Mouse (Mus musculus): Measurements from ENCODE around the gene Klrk1. TPM values are rescaled to one million over a fixed set of nuclear protein-coding genes. Genes with fewer than 3 reads are reported as not detected.

Klrk1 gene
- total and polyA plus RNA-seq, 2 experiments from 2014 or later, result 0.07 TPM; not detected in 1

DNA sequence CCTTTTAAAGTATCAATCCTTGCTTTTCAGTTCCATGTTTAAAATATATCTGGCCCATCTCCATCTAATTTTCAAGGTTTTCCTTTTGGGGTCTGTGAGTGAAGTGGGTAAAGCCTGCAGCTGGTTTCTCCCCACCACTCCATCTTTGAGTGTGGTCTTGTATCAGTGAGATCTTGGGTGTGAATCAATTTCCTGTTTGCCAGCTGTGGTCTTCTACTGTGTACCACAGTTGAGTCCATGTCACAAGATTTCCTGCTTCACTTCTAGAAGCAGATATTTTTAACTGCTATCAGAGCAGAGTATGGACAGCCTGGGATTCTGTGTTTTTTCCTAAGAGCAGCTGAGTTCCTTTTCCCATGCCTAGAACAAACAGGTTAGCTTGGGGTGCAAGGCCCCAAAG is 15.3 kb downstream of the Klrk1 start:
- Histone ChIP-seq H3K4me1 (ENCODE audit: insufficient read depth, low read length) (no peaks in the 10 kb centered on the region), H3K36me3 (ENCODE audit: insufficient read depth, low read length) (no peaks in the 10 kb centered on the region), H3K4me2 (ENCODE audit: low read depth, low read length, poor library complexity, severe bottlenecking) (no peak overlapping the region), H3K27me3 (ENCODE audit: insufficient read depth, low read length) (no peaks in the 10 kb centered on the region), H3K9me3 (ENCODE audit: low read length) (no peaks in the 10 kb centered on the region), H3K9ac (replicated peaks; ENCODE audit: low read length, poor library complexity, severe bottlenecking) (no peak overlapping the region), H3K4me3 (ENCODE audit: low read depth, low read length) (no peak overlapping the region), H3K27ac (ENCODE audit: low read depth, low read length) (no peak overlapping the region)
- no peak for TF ChIP-seq CTCF (IDR thresholded peaks at IDR 0.05)
- DNase-seq (ENCODE audit: low spot score) (no peak), ATAC-seq (ENCODE audit: low FRiP score) (no peak)

DNA sequence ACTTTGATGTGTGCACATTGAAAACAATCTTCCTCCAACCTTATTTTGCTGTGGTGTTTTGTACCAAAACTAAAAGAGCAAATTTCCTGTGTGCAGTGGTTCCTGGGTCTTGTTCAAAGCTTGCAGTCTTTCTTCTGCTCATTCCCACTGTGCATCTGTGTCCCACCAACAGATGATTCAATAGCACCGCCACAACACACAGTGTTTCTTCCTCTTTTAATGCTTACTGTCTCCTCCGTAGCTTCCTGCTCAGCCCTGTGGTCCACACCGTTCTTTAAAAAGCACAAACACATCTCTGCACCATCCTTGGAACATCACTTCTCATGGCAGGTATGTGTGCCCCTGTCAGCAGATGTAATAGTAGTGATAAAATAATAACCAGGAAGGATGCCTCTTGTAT is 32.2 kb downstream of the Klrk1 start, which contains the start of gene Klrd1:
Klrd1 (plus strand) TSS at position 275 of the 400 bp plus-strand sequence.
- Histone ChIP-seq H3K9ac (replicated peaks; ENCODE audit: low read length, poor library complexity, severe bottlenecking) (no peak within 1 kb of the TSS), H3K4me3 (ENCODE audit: low read depth, low read length) (no peak within 1 kb of the TSS), H3K27ac (ENCODE audit: low read depth, low read length) (no peak within 1 kb of the TSS), H3K36me3 (ENCODE audit: insufficient read depth, low read length) (no peaks in the 10 kb centered on the region), H3K4me2 (ENCODE audit: low read depth, low read length, poor library complexity, severe bottlenecking) (no peak within 1 kb of the TSS), H3K27me3 (ENCODE audit: insufficient read depth, low read length) (no peaks in the 10 kb centered on the region), H3K4me1 (ENCODE audit: insufficient read depth, low read length) (no peaks in the 10 kb centered on the region), H3K9me3 (ENCODE audit: low read length) (no peaks in the 10 kb centered on the region)
- ATAC-seq (ENCODE audit: low FRiP score) (no peak), DNase-seq (ENCODE audit: low spot score) (no peak)
- TF ChIP-seq CTCF (IDR thresholded peaks at IDR 0.05), result no peak
- WGBS, result 81% methylated on average over 3 of the region's 3 CpGs

DNA sequence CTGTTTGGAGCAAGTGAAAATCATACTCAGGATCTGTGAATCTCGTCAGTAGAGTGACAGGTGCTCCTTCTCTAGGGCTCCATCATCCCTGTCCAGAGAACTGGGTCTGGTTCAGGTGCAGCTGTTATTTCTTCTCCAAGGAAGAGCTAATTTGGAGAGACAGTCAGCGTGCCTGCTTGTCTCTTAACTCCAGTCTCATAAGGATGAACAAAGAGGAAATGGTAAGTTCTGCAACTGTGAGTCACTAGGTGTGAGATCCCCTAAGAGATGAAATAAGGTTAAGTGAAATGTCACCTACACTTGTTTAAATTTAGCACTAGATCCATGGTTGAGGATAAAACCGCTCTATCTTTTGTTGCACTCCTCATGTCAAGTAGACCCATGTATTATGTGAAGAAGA is 40.6 kb downstream of the Klrk1 start:
- no peak overlapping the region for H3K9ac ChIP-seq (replicated peaks; ENCODE audit: low read length, poor library complexity, severe bottlenecking)
- DNase-seq (ENCODE audit: low spot score), result no peak
- no peak for ATAC-seq (ENCODE audit: low FRiP score)
- H3K4me3 ChIP-seq (ENCODE audit: low read depth, low read length), result no peak overlapping the region
- 76% methylated on average over 3 of the region's 3 CpGs for WGBS
- no peaks in the 10 kb centered on the region for H3K36me3 ChIP-seq (ENCODE audit: insufficient read depth, low read length)
- no peak for TF ChIP-seq CTCF (IDR thresholded peaks at IDR 0.05)
- no peaks in the 10 kb centered on the region for H3K4me1 ChIP-seq (ENCODE audit: insufficient read depth, low read length)
- no peaks in the 10 kb centered on the region for H3K9me3 ChIP-seq (ENCODE audit: low read length)
- H3K27ac ChIP-seq (ENCODE audit: low read depth, low read length), result no peak overlapping the region
- no peaks in the 10 kb centered on the region for H3K27me3 ChIP-seq (ENCODE audit: insufficient read depth, low read length)
- no peak overlapping the region for H3K4me2 ChIP-seq (ENCODE audit: low read depth, low read length, poor library complexity, severe bottlenecking)

DNA sequence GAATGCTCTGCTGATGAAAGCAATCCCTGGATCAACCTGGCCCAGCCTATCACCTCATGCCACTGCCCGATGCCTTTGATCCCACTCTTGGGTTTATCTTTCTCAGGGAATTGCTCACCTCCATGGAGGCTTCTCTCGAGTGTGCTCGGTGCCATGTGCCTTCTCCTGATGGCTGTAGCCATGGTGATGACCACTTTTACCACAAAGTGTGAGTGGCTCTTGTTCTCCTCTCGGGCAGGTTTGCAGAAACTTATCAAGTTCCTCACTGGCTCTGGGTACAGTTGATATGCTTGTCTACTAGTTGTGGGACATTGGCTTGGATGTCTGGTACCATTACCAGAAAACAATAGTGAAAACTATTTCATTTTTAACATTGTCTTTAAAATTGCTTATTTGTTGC is 41.8 kb downstream of the Klrk1 start:
- Histone ChIP-seq H3K27ac (ENCODE audit: low read depth, low read length) (no peak overlapping the region), H3K4me1 (ENCODE audit: insufficient read depth, low read length) (no peaks in the 10 kb centered on the region), H3K27me3 (ENCODE audit: insufficient read depth, low read length) (no peaks in the 10 kb centered on the region), H3K9ac (replicated peaks; ENCODE audit: low read length, poor library complexity, severe bottlenecking) (no peak overlapping the region), H3K36me3 (ENCODE audit: insufficient read depth, low read length) (no peaks in the 10 kb centered on the region), H3K9me3 (ENCODE audit: low read length) (no peaks in the 10 kb centered on the region), H3K4me3 (ENCODE audit: low read depth, low read length) (no peak overlapping the region), H3K4me2 (ENCODE audit: low read depth, low read length, poor library complexity, severe bottlenecking) (no peak overlapping the region)
- WGBS, result 83% methylated on average over 4 of the region's 4 CpGs
- no peak for TF ChIP-seq CTCF (IDR thresholded peaks at IDR 0.05)
- DNase-seq (ENCODE audit: low spot score) (no peak), ATAC-seq (ENCODE audit: low FRiP score) (no peak)

DNA sequence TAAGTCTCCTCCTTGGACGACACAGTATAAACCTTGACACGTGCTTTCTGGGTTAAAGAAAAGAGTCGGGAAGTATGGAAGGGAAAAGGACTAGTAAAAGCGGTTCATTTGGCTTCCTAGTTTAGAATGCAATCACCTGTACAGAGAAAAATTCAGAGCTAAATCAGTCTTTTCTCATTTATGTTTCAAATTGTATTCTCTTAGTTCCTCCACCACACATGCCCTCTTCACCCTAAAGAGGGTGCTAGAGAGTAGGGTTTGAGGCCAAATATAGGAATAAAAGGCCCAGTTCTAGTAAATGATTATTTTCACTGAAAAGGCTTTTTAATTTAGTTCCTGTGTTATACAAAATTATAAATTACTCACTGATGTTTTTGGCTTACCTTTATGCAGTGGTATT is 42.4 kb downstream of the Klrk1 start:
- DNase-seq (ENCODE audit: low spot score), result peak; percentile 34
- Histone ChIP-seq H3K27ac (ENCODE audit: low read depth, low read length) (no peak overlapping the region), H3K4me3 (ENCODE audit: low read depth, low read length) (no peak overlapping the region), H3K4me2 (ENCODE audit: low read depth, low read length, poor library complexity, severe bottlenecking) (no peak overlapping the region), H3K4me1 (ENCODE audit: insufficient read depth, low read length) (no peaks in the 10 kb centered on the region), H3K27me3 (ENCODE audit: insufficient read depth, low read length) (no peaks in the 10 kb centered on the region), H3K9ac (replicated peaks; ENCODE audit: low read length, poor library complexity, severe bottlenecking) (no peak overlapping the region), H3K36me3 (ENCODE audit: insufficient read depth, low read length) (no peaks in the 10 kb centered on the region), H3K9me3 (ENCODE audit: low read length) (no peaks in the 10 kb centered on the region)
- WGBS, result 68% methylated on average over 4 of the region's 4 CpGs
- no peak for ATAC-seq (ENCODE audit: low FRiP score)
- peak; percentile 64 for TF ChIP-seq CTCF (IDR thresholded peaks at IDR 0.05)

GRCm38 (mm10) chr6:129577605-129578004 is 46.1 kb downstream of the Klrk1 start, which contains the start of gene Klre1:
TSS of gene Klre1 (plus strand) at chr6:129577905.
- DNase-seq (ENCODE audit: low spot score) (no peak), ATAC-seq (ENCODE audit: low FRiP score) (no peak)
- no peaks in the 10 kb centered on the region for H3K36me3 ChIP-seq (ENCODE audit: insufficient read depth, low read length)
- no peaks in the 10 kb centered on the region for H3K4me1 ChIP-seq (ENCODE audit: insufficient read depth, low read length)
- 94% methylated on average over 8 of the region's 8 CpGs for WGBS
- no peaks in the 10 kb centered on the region for H3K27me3 ChIP-seq (ENCODE audit: insufficient read depth, low read length)
- TF ChIP-seq CTCF (IDR thresholded peaks at IDR 0.05), result no peak
- H3K4me3 ChIP-seq (ENCODE audit: low read depth, low read length), result no peak within 1 kb of the TSS
- H3K9me3 ChIP-seq (ENCODE audit: low read length), result no peaks in the 10 kb centered on the region
- no peak within 1 kb of the TSS for H3K27ac ChIP-seq (ENCODE audit: low read depth, low read length)
- H3K4me2 ChIP-seq (ENCODE audit: low read depth, low read length, poor library complexity, severe bottlenecking), result no peak within 1 kb of the TSS
- H3K9ac ChIP-seq (replicated peaks; ENCODE audit: low read length, poor library complexity, severe bottlenecking), result no peak within 1 kb of the TSS

Measured in midbrain, postnatal 0 days (tissue).